Mouse (Mus musculus): ENCODE measurements around the gene Pparg.

The Pparg gene

GRCm38 (mm10) chr6:115361606-115362462, 1.1 kb downstream of the Pparg start:
- no peak for DNase-seq (ENCODE audit: low read depth, low spot score)

DNA sequence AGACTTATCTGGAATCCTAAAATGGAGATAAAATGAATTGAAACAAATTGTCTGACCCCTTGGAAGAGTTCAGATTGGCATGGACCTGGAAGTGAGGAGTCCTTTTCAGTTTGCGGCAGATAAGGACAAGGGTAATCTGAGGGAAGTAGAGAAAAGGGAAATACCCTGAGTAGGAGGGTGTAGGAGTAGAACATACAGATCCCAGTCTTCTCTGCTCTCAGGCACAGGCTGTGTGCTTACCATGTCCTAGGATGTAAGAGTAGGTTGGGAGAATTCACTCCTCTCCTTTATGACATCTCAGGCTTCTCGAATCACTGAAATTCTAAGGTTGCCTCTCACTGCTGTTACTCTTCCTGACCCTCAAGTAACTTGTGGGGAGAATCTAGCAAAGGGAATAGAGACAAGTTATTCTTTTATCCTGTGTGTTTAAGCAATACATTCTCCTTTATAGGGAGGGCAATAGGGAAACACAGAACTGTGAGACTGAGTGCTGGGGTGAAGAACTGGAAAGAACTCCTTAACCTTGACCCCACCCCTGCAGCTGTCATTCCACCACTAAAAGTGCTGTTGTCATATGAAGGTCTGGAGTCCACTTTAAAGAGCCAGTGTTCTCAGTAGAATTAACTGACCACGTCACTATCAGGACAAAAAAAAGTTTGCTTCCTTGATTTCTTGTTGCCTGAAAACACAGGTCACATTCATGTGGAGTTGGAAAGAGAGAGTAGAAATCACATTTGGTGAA, 6.3 kb downstream of the Pparg start:
- no peak for DNase-seq (ENCODE audit: low read depth, low spot score)

GRCm38 (mm10) chr6:115374871-115375852, 14.4 kb downstream of the Pparg start:
- DNase-seq (ENCODE audit: low read depth, low spot score), result no peak

DNA sequence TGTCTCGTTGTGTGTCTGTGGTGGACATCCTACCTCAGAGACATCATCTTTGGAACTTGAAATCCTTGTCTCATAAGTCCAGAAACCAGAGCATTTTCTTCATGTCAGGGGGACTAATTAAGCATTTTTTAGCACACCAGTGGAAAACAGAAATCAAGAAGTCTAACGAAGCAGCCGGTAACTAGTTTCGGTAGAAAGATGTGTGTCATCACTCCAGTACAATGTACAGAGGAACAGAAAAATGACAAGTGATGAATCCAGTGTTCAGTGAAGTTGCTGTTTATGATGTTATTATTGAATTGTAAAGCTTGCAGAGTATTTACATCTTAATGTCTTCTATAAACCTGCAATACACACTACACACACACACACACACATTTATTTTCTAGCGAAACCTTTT, 19.8 kb downstream of the Pparg start:
- no peak for DNase-seq (ENCODE audit: low read depth, low spot score)

DNA sequence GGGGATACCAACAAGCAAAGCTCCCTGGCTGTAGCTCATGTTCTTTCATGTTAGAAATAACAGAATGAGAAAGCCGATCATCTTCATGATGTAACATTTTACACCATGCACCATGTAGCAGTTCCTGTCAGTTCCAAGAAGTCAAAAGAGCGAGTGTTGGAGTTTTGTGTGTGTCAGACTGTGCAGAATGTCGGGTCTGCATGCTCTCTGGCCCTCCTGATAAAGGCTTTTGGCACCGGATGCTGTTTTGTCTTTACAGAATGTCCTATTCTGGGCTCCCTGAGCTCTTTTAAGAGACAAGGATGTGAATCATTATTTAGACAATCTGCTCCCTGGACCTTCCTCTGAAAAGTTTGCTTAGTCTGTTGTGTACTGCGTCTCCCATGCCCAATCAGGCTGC, 22.0 kb downstream of the Pparg start:
- no peak for DNase-seq (ENCODE audit: low read depth, low spot score)

- DNase-seq (ENCODE audit: low read depth, low spot score), result no peak
Observed at GRCm38 (mm10) chr6:115389945-115390540, 29.3 kb downstream of the Pparg start.

- DNase-seq (ENCODE audit: low read depth, low spot score), result no peak
Observed at GRCm38 (mm10) chr6:115396911-115397310, 36.2 kb downstream of the Pparg start.

DNA sequence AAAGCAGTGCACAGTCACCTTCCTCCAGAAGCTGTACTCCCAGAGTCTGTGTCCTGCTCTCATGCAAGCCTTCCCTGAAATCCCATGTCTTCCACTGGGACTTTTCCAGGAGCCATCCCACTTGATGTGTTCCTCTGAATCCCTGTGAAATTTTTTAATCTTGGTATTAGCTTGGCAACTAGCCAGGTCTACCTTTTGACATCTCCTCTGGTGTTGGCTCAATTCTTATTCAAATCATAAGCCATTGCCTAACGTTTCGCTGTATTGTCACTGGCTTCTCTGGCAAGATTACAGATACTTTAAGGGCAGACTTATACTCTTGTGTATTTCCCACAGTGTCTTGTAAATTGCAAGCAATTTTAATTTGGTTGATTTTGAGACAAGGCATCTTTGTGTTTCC, 43.6 kb downstream of the Pparg start:
- no peak for DNase-seq (ENCODE audit: low read depth, low spot score)

GRCm38 (mm10) chr6:115411477-115411876, 50.7 kb downstream of the Pparg start:
- DNase-seq (ENCODE audit: low read depth, low spot score), result no peak

GRCm38 (mm10) chr6:115418171-115418570, 57.4 kb downstream of the Pparg start:
- DNase-seq (ENCODE audit: low read depth, low spot score), result no peak

GRCm38 (mm10) chr6:115418964-115419363, 58.2 kb downstream of the Pparg start:
- DNase-seq (ENCODE audit: low read depth, low spot score), result no peak

- DNase-seq (ENCODE audit: low read depth, low spot score), result no peak
Observed at GRCm38 (mm10) chr6:115420963-115421362, 60.2 kb downstream of the Pparg start.

- DNase-seq (ENCODE audit: low read depth, low spot score), result no peak
Observed at GRCm38 (mm10) chr6:115421665-115422064, 60.9 kb downstream of the Pparg start.

DNA sequence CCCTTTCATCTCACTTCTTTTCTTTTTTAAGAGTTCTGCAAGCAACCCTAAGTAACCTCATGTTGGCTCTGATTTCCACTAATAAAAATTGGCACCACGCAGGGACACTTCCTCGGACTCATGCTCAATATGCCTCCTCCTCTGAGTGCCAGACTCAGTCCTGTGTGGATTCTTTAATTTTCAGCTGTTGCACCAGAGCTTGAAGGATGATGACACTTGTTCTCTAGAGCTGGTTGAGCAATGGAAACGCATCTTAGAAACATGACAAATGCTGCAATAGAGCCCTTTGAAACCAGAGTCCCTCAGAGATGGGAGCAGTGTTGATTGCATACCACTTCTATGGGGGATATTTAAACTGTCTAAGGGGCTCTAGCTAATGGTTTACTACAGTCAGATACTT, 63.7 kb downstream of the Pparg start:
- no peak for DNase-seq (ENCODE audit: low read depth, low spot score)

GRCm38 (mm10) chr6:115432726-115433125, 72.0 kb downstream of the Pparg start:
- DNase-seq (ENCODE audit: low read depth, low spot score), result no peak

DNA sequence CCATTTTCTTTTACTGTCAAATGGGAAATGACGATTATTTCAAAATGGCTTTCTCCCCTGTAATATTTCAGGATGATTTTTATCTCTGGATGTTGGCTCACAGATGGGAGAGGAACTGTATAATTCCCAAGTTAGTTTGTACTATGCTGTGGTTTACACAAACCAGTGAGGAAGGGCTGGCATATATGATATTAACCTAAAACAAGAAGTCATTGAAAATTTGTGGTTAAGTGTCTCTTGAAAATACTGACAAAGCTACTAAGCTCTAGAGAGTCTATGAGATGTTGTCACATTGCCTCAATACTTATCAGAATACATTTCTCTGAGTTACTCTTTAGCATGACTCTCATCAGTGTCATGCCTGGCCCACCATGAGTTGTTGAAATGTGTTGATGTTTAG, 73.3 kb downstream of the Pparg start:
- no peak for DNase-seq (ENCODE audit: low read depth, low spot score)

GRCm38 (mm10) chr6:115434816-115435215, 74.1 kb downstream of the Pparg start:
- DNase-seq (ENCODE audit: low read depth, low spot score), result no peak

DNA sequence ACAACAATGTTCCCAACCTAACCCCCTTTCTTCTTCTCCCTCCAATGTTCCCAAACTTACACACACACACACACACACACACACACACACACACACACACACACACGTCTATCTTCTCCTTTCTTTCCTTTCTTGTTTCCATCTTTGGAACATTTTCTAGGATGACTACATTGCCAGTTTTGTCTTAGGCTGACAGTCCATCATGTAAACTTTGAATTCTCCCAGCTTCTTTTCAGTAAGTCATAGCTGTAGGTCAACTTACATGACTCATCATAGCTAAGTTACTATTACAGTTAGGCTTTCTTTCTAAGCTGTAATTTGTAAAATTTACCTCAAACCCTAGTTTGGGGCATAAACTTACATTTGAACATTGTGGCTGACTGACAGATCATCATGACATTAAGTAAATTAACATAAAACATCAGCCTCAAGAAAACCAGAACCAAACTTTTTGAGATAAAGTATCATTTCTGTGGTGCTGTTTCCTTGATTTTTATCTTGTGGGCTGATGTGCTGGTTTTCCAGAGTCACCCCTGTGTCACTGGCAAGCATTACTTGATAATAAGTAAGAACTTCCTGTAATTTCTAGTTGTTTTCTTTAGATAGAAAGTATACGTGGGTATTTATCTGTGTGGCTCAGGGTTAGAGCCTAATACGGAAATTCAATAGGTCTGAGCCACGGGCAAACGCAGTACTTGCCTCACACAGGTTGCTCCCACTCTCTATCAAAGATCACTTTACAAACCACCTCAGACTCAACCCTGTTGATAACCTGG, 79.7 kb downstream of the Pparg start:
- DNase-seq (ENCODE audit: low read depth, low spot score), result no peak

- no peak for DNase-seq (ENCODE audit: low read depth, low spot score)
Observed at GRCm38 (mm10) chr6:115452501-115452900, 91.8 kb downstream of the Pparg start.

GRCm38 (mm10) chr6:115462743-115463337, 102.1 kb downstream of the Pparg start:
- no peak for DNase-seq (ENCODE audit: low read depth, low spot score)

Data from retina, adult 2 months (tissue).